Comparison of ENCODE assay signal across 23 mouse cellular contexts in genomic region chr4:46847745-46848144, GRCm38 (mm10).
"Had no signal": no experiment of that assay in that cellular context is flagged by ENCODE, and none has a peak within 500 bp of the region (broad histone marks: within the 10 kb centered on the region; RNA-seq: fewer than 3 reads in every experiment).

No protein-coding gene starts in this region.

- H3K4me1 ChIP-seq: embryonic facial prominence, embryonic 12.5 days; embryonic facial prominence, embryonic 13.5 days; embryonic facial prominence, embryonic 15.5 days had no signal

- H3K9ac ChIP-seq: embryonic facial prominence, embryonic 12.5 days; embryonic facial prominence, embryonic 13.5 days; embryonic facial prominence, embryonic 15.5 days; forebrain, embryonic 12.5 days; forebrain, embryonic 13.5 days; forebrain, embryonic 15.5 days; forebrain, postnatal 0 days had no signal

- H3K27me3 ChIP-seq: embryonic facial prominence, embryonic 12.5 days; embryonic facial prominence, embryonic 13.5 days; embryonic facial prominence, embryonic 15.5 days had no signal

- H3K9me3 ChIP-seq: embryonic facial prominence, embryonic 12.5 days; embryonic facial prominence, embryonic 15.5 days; forebrain, embryonic 15.5 days had no signal

- DNase-seq: cerebellum, adult 9-11 months; cerebellum, postnatal 10 days; cerebellum, postnatal 14 days; cerebellum, postnatal 36 days; embryo, embryonic 11 days; forebrain, postnatal 0 days; gastrocnemius, adult 2 months; gastrocnemius, postnatal 10 days; gastrocnemius, postnatal 14 days; gastrocnemius, postnatal 25 days; gastrocnemius, postnatal 36 days; heart, adult 11 months; heart, adult 18-20 months; heart, adult 2 months had no signal

- H3K4me3 ChIP-seq: embryonic facial prominence, embryonic 10.5 days; embryonic facial prominence, embryonic 12.5 days; embryonic facial prominence, embryonic 13.5 days; embryonic facial prominence, embryonic 15.5 days; erythroblast, embryonic 14.5 days; forebrain, embryonic 10.5 days; forebrain, embryonic 12.5 days; forebrain, embryonic 13.5 days; forebrain, embryonic 15.5 days; gastrocnemius, adult 2 months; heart, adult 2 months had no signal

- H3K27ac ChIP-seq: embryonic facial prominence, embryonic 10.5 days; embryonic facial prominence, embryonic 12.5 days; embryonic facial prominence, embryonic 13.5 days; embryonic facial prominence, embryonic 15.5 days; forebrain, embryonic 10.5 days; forebrain, embryonic 12.5 days; forebrain, embryonic 13.5 days; forebrain, embryonic 15.5 days; gastrocnemius, adult 2 months; heart, adult 2 months had no signal

- H3K36me3 ChIP-seq: embryonic facial prominence, embryonic 10.5 days; embryonic facial prominence, embryonic 12.5 days; embryonic facial prominence, embryonic 13.5 days; embryonic facial prominence, embryonic 15.5 days; forebrain, embryonic 10.5 days; forebrain, embryonic 12.5 days; forebrain, embryonic 15.5 days had no signal
